Comparison of ENCODE assay signal across 8 mouse cellular contexts in the genomic region with DNA sequence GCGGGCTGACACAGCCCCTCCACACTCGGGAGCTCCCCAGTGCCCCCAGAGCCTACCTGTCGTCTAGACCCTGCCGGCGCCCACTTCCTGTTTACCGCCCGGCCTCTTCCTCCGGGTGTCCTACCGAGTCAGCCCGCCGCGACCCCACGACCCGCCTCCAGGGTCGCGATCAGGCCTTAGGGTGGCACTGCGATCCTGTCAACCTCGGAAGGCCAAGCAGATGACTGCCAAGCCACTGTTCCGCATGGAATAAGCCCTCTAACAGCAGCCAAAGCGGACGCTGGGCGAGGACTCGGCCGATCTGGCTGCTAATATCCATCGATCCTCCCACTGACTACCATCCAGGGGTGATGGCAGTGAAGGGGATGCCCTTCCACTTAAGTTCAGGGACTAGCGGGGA. TPM values are rescaled to one million over a fixed set of nuclear protein-coding genes. Genes with fewer than 3 reads are reported as not detected.
DNase-seq lines count a peak whose midpoint lies in the region; ATAC-seq lines count a peak whose summit lies in the region.

A gene (plus strand): TSS at position 126 of the 400 bp plus-strand sequence.

- H3K9ac ChIP-seq in hindbrain, embryonic 13.5 days: peak within 1 kb of the TSS; percentile 74
- peak within 1 kb of the TSS; percentile 25; the same call in 1 of the 2 replicates for H3K9ac ChIP-seq in stomach, embryonic 14.5 days (replicated peaks; ENCODE audit: low read depth, low read length)

- intact Hi-C loops in left cerebral cortex, postnatal 25 days (cut with DNase I): no loop called here

- ATAC-seq in hindbrain, embryonic 13.5 days (ENCODE audit: low FRiP score): peak; percentile 30
- ATAC-seq in stomach, embryonic 14.5 days (ENCODE audit: insufficient number of reproducible peaks, insufficient read depth, low FRiP score, low read depth): no peak

- H3K27me3 ChIP-seq in hindbrain, embryonic 13.5 days: no peaks in the 10 kb centered on the region
- H3K27me3 ChIP-seq in megakaryocyte, embryonic 14.5 days (replicated peaks): no peaks in the 10 kb centered on the region
- H3K27me3 ChIP-seq in stomach, embryonic 14.5 days (ENCODE audit: control insufficient read depth, insufficient read depth, low read length): no peaks in the 10 kb centered on the region

- peaks cover 23% of the 10 kb centered on the region for H3K36me3 ChIP-seq in hindbrain, embryonic 13.5 days
- peaks cover 27% of the 10 kb centered on the region for H3K36me3 ChIP-seq in megakaryocyte, embryonic 14.5 days (replicated peaks; ENCODE audit: low read length)
- no peaks in the 10 kb centered on the region; the same call in none of the 2 replicates for H3K36me3 ChIP-seq in stomach, embryonic 14.5 days (ENCODE audit: control insufficient read depth, insufficient read depth, low read length)

- H3K27ac ChIP-seq in brown adipose tissue, adult 24 weeks (replicated peaks; ENCODE audit: low read depth, low read length): peak within 1 kb of the TSS; percentile 97
- H3K27ac ChIP-seq in hindbrain, embryonic 13.5 days: peak within 1 kb of the TSS; percentile 80
- H3K27ac ChIP-seq in stomach, embryonic 14.5 days (ENCODE audit: low read length): peak within 1 kb of the TSS; percentile 4; the same call in 1 of the 2 replicates

- whole genome bisulfite sequencing in hindbrain, embryonic 13.5 days: under 1% methylated on average over 26 of the region's 26 CpGs
- 0% methylated on average over 26 of the region's 26 CpGs for WGBS in stomach, embryonic 14.5 days

- H3K4me3 ChIP-seq in brown adipose tissue, adult 24 weeks (ENCODE audit: insufficient read depth, low read depth, low read length): peak within 1 kb of the TSS; percentile 86
- H3K4me3 ChIP-seq in hindbrain, embryonic 13.5 days: peak within 1 kb of the TSS; percentile 51
- H3K4me3 ChIP-seq in megakaryocyte, embryonic 14.5 days (replicated peaks): peak within 1 kb of the TSS; percentile 91
- peak within 1 kb of the TSS; percentile 43 for H3K4me3 ChIP-seq in stomach, embryonic 14.5 days (ENCODE audit: low read depth, low read length)

- peak within 1 kb of the TSS; percentile 57 for H3K4me2 ChIP-seq in hindbrain, embryonic 13.5 days
- peak within 1 kb of the TSS; percentile 47 for H3K4me2 ChIP-seq in stomach, embryonic 14.5 days (replicated peaks; ENCODE audit: low read depth, low read length)

- DNase-seq in embryo, embryonic 10 days (ENCODE audit: low spot score): peak; percentile 64
- no peak for DNase-seq in embryo, embryonic 9.5 days (ENCODE audit: extremely low spot score)
- DNase-seq in frontal cortex, adult 2 months (ENCODE audit: extremely low spot score in 1 of 2, low spot score in 1 of 2): peak in 1 of 2 experiments; percentile 32
- no peak for DNase-seq in left cerebral cortex, postnatal 25 days (ENCODE audit: low spot score in 2 of 2)

- H3K9me3 ChIP-seq in hindbrain, embryonic 13.5 days: no peaks in the 10 kb centered on the region
- H3K9me3 ChIP-seq in megakaryocyte, embryonic 14.5 days: no peaks in the 10 kb centered on the region
- no peaks in the 10 kb centered on the region for H3K9me3 ChIP-seq in stomach, embryonic 14.5 days (ENCODE audit: control insufficient read depth, low read depth, low read length)

- H3K4me1 ChIP-seq in brown adipose tissue, adult 24 weeks (ENCODE audit: control insufficient read depth, insufficient read depth, insufficient read length, low read length): no peaks in the 10 kb centered on the region
- 0 out of 2 replicates have a peak, but pooled peaks cover 7% of the 10 kb centered on the region for H3K4me1 ChIP-seq in hindbrain, embryonic 13.5 days (replicated peaks)
- peaks cover 22% of the 10 kb centered on the region; the same call in 1 of the 2 replicates for H3K4me1 ChIP-seq in megakaryocyte, embryonic 14.5 days
- H3K4me1 ChIP-seq in stomach, embryonic 14.5 days (ENCODE audit: control insufficient read depth, insufficient read depth, low read length): no peaks in the 10 kb centered on the region

RNA-seq across cellular contexts. Expression of the gene that starts here (rescaled TPM):
- polyA plus RNA-seq in brown adipose tissue, adult 24 weeks (2012; ENCODE audit: insufficient read depth, insufficient read length, missing spikeins): 30.0 and 35.5 TPM in 2 replicates
- 57.0 and 58.7 TPM in 2 replicates for polyA plus RNA-seq in frontal cortex, adult 2 months (2012; rRNA removed)
- polyA plus RNA-seq in hindbrain, embryonic 13.5 days (2015; fragmentation: Nextera tagmentation; extraction: Ambion mirVana): 50.9 and 51.8 TPM in 2 replicates
- 10 to 100 TPM; 47.5 to 51.5 TPM for total RNA-seq in left cerebral cortex, postnatal 25 days (2021)
- polyA plus RNA-seq in megakaryocyte, embryonic 14.5 days (2012; ENCODE audit: insufficient read depth, low replicate concordance): 1.9 and 13.2 TPM in 2 replicates
- 28.3 and 30.0 TPM in 2 replicates for polyA plus RNA-seq in stomach, embryonic 14.5 days (2014; fragmentation: Nextera tagmentation; extraction: Ambion mirVana)

Comparison
In these comparisons a context has a peak if more than half of its experiments do, and no peak if none do; other contexts are left out.
1. H3K27ac ChIP-seq: peak in every context shown above with its lines; median percentile 97 in brown adipose tissue, adult 24 weeks; 80 in hindbrain, embryonic 13.5 days; 4 in stomach, embryonic 14.5 days.